Mouse (Mus musculus) forebrain, postnatal 0 days (tissue): ENCODE measurements around the gene Gpbp1. TPM values are rescaled to one million over a fixed set of nuclear protein-coding genes. Genes with fewer than 3 reads are reported as not detected.

Source experiments
- ATAC-seq: fragments of 200-750 bp; cut with Nextera tagmentation; 2 replicates; pipeline ENCODE4 v1.8.0; 2017; ENCODE audit warnings: mild to moderate bottlenecking, moderate library complexity
- DNase-seq: peaks from one replicate; pipeline ENCODE4 v3.0.0-alpha.2; 2015
- H3K27ac ChIP-seq: fragments of 300-500 bp; sonication (generic); 2 replicates; pipeline ENCODE4 v1.5.1; 2014; ENCODE audit warnings: low read depth, mild to moderate bottlenecking, antibody characterized with exemption, low read length, moderate library complexity, mixed read lengths
- H3K27me3 ChIP-seq: fragments of 300-500 bp; sonication (generic); 2 replicates; pipeline ENCODE4 v1.6.1; 2014; ENCODE audit warnings: mild to moderate bottlenecking, low read length, mixed read lengths; ENCODE audit not compliant: insufficient read depth
- H3K36me3 ChIP-seq: fragments of 300-500 bp; sonication (generic); 2 replicates; pipeline ENCODE4 v1.6.1; 2014; ENCODE audit warnings: mild to moderate bottlenecking, moderate library complexity; ENCODE audit not compliant: insufficient read depth
- H3K4me1 ChIP-seq: fragments of 300-500 bp; sonication (generic); 2 replicates; pipeline ENCODE4 v1.6.1; 2014; ENCODE audit warnings: antibody characterized with exemption; ENCODE audit not compliant: insufficient read depth
- H3K4me2 ChIP-seq: fragments of 300-500 bp; sonication (generic); 2 replicates; pipeline ENCODE4 v1.6.1; 2014; ENCODE audit warnings: low read depth, mild to moderate bottlenecking, moderate library complexity
- H3K4me3 ChIP-seq: fragments of 300-500 bp; sonication (generic); 2 replicates; pipeline ENCODE4 v1.5.1; 2014; ENCODE audit warnings: low read depth, low read length, mixed read lengths
- H3K9ac ChIP-seq: fragments of 300-500 bp; sonication (generic); 2 replicates; pipeline ENCODE4 v1.6.1; 2014; ENCODE audit warnings: mild to moderate bottlenecking
- H3K9me3 ChIP-seq: fragments of 300-500 bp; sonication (generic); 2 replicates; pipeline ENCODE4 v1.6.1; 2016; ENCODE audit warnings: low read length
- CTCF ChIP-seq: sonication (generic); IDR thresholded peaks from 2 replicates; pipeline ENCODE4 v1.5.1; 2016; ENCODE audit warnings: antibody characterized with exemption, control low read depth, low read depth
- WGBS: fragments of 180-500 bp; shearing (Covaris S2); extraction: QIAGEN DNeasy Blood & Tissue Kit; methylation state at CpG from one replicate; pipeline ENCODE4 v1.1.7; 2014; 5-methylcytosine and 5-hydroxymethylcytosine counted together
- polyA plus RNA-seq: library from polyadenylated mRNA; unstranded; fragments of >200 nt; fragmentation: Nextera tagmentation; extraction: Ambion mirVana; gene quantifications from 2 replicates; pipeline ENCODE4 v1.2.1, GENCODE M21; 2015
- total RNA-seq: library from RNA; depleted of rRNA; stranded (reverse); fragments of >200 nt; gene quantifications from 2 replicates; pipeline ENCODE4 v1.2.3, GENCODE M21; 2014

The Gpbp1 gene
- total and polyA plus RNA-seq, 2 experiments from 2014 or later = 85.6 to 94.8 TPM

DNA sequence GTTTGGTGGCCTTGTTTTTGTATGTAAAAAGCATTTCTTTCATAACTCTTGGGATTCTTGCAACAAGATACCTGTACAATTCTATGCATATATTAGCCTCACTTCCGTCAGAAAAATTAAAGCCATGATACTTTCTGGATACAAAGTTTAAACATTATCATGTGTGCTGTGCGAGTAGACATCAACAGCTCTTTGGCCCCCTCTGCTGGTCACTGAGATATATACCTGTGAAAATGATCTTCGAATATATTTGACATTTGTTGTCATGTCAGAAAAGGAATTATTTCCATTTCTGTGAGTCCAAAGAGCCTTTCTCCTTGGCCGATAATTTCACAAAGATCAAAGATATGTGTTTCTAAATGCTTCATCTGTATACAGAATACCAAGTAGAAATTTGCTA, 76.8 kb downstream of the Gpbp1 start:
- peak; percentile 78 for TF ChIP-seq CTCF
- H3K27ac ChIP-seq = no peak overlapping the region
- WGBS = 39% methylated on average over 4 of the region's 4 CpGs
- H3K9ac ChIP-seq = no peak overlapping the region
- 0 out of 2 replicates have a peak, but pooled peaks cover 2% of the 10 kb centered on the region for H3K4me1 ChIP-seq
- H3K9me3 ChIP-seq = no peaks in the 10 kb centered on the region
- no peaks in the 10 kb centered on the region for H3K36me3 ChIP-seq
- no peak for ATAC-seq
- H3K4me3 ChIP-seq = no peak overlapping the region
- H3K27me3 ChIP-seq = no peaks in the 10 kb centered on the region
- DNase-seq = peak; percentile 80
- no peak overlapping the region for H3K4me2 ChIP-seq

DNA sequence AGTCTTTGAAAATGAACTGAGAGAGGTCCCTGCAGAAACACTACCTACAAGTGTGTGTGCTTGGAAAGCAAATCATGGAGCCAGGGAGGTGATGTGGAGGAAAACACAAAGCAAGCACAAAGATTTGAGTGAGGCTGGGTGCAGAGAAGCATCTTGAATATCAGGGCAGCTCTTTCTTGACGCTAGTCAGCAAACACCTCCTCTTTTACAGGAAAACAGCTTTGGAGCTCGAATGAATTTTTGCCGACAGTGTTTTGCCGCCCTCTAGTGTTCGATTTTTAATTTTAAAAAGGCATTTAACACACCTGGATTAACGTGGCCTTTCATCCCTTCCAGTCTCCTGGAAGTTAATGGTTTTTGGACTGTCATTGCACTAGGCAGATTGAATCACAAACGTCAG, 79.1 kb downstream of the Gpbp1 start:
- Histone ChIP-seq H3K4me1 (0 out of 2 replicates have a peak, but pooled peaks cover 2% of the 10 kb centered on the region), H3K27ac (no peak overlapping the region), H3K9ac (no peak overlapping the region), H3K4me3 (no peak overlapping the region), H3K9me3 (no peaks in the 10 kb centered on the region), H3K27me3 (no peaks in the 10 kb centered on the region), H3K4me2 (no peak overlapping the region), H3K36me3 (no peaks in the 10 kb centered on the region)
- peak; percentile 82 for TF ChIP-seq CTCF
- ATAC-seq (peak; percentile 44; the same call in 1 of the 2 replicates), DNase-seq (peak; percentile 84)
- WGBS = 2% methylated on average over 7 of the region's 7 CpGs

DNA sequence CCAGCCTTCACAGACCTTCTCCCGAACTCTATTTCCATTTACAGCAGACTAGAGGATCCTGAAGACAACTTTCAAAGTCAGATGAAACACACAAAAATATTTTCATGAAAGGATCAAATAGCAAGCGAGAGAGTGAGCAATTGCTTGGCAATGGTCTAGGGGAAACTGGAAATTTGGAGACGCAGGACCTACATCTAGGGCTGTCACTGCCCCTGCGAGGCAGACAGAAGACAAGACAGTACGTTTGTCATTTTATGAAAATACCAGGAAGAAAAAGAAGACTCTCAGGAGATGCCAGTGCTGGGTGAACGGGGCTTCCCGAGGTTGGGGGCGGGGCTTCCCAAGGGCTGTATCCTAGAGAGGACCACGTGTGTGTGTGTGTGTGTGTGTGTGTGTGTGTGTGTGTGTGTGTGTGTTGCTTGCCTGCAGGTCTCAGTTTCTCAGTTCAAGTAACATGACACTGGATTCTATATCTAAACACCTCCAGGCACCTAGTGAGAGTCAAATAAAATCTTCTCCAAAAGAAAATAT, 83.0 kb downstream of the Gpbp1 start:
- no peak for TF ChIP-seq CTCF
- DNase-seq (no peak), ATAC-seq (no peak)
- H3K9me3 ChIP-seq = no peaks in the 10 kb centered on the region
- 67% methylated on average over 9 of the region's 9 CpGs for WGBS
- H3K9ac ChIP-seq = no peak overlapping the region
- no peak overlapping the region for H3K4me2 ChIP-seq
- no peak overlapping the region for H3K27ac ChIP-seq
- 0 out of 2 replicates have a peak, but pooled peaks cover 2% of the 10 kb centered on the region for H3K4me1 ChIP-seq
- no peaks in the 10 kb centered on the region for H3K36me3 ChIP-seq
- H3K4me3 ChIP-seq = no peak overlapping the region
- no peaks in the 10 kb centered on the region for H3K27me3 ChIP-seq

DNA sequence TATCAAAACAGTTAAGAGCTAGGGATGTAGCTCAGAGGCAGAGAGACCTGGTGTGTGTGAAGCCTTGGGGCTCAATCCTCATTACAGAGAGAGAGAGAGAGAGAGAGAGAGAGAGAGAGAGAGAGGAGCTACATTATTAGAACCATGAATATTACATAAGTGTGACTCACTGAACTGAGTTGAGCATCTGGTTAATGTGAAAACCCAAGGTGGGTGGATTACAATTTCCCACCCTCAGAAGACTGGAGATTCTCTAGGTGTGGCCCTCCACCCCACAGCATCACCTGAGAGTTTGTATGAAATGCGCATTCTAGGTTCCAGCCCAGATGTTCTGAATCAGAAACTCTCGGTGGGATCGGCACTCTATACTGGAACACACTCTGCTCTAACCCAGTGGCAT, 84.0 kb downstream of the Gpbp1 start:
- DNase-seq = no peak
- H3K4me1 ChIP-seq = 0 out of 2 replicates have a peak, but pooled peaks cover 2% of the 10 kb centered on the region
- H3K27ac ChIP-seq = no peak overlapping the region
- ATAC-seq = peak; percentile 42; the same call in 1 of the 2 replicates
- 83% methylated on average over 3 of the region's 3 CpGs for WGBS
- no peak for TF ChIP-seq CTCF
- H3K9ac ChIP-seq = no peak overlapping the region
- no peaks in the 10 kb centered on the region for H3K36me3 ChIP-seq
- H3K27me3 ChIP-seq = no peaks in the 10 kb centered on the region
- no peak overlapping the region for H3K4me3 ChIP-seq
- no peaks in the 10 kb centered on the region for H3K9me3 ChIP-seq
- H3K4me2 ChIP-seq = no peak overlapping the region

DNA sequence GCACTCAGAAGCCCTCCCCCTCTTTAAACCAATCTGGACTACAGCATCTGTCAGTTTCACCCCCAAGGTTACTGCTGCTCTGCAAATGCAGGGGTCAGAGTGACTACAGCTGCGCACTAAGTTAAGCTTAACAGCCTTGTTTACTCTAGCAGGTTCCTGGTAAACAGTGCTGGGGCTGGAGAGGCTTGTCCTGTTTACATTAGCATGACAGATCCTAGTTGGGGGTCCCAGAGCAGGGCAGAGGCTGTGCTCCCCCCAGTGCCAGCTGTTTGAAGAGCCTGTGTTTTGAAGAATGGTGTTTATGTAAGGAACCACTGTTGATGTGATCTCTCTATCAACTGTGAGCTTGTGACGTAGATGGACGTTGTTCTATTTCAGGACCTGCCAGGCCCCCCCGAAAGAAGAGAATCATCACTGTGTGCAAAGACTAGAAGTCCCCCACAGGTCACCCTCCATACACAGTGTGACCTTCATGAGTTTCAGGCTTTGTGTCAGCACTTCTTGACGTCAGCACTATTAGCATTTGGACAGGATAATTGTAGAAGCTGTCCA, 92.2 kb downstream of the Gpbp1 start:
- no peak overlapping the region for H3K4me2 ChIP-seq
- WGBS = 43% methylated on average over 5 of the region's 5 CpGs
- no peak; the same call in 1 of the 2 replicates for ATAC-seq

DNA sequence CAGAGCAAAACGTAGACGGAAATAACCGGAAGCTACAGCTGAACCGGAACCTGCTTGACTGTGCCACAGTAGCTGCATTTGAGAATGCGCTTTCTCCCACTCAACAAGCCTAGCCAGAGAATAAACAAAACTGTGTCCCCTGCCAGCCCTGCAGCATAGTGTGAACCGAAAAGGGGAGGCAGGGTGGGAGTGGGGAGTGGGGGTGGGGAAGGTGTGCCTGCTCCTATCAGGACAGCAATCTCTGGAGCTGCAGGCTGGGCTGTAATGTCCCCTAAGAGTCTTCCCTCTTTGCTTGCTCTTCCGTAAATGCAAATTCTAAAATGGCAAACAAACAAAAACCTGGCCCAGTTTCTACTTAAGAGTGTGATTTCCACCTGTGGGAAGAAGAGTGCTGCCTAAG, 92.8 kb downstream of the Gpbp1 start:
- H3K4me3 ChIP-seq = no peak overlapping the region
- ATAC-seq = no peak; the same call in 1 of the 2 replicates
- no peak for TF ChIP-seq CTCF
- 53% methylated on average over 7 of the region's 7 CpGs for WGBS
- no peaks in the 10 kb centered on the region for H3K36me3 ChIP-seq
- H3K4me2 ChIP-seq = no peak overlapping the region
- DNase-seq = no peak
- no peaks in the 10 kb centered on the region for H3K9me3 ChIP-seq
- H3K27ac ChIP-seq = no peak overlapping the region
- H3K27me3 ChIP-seq = no peaks in the 10 kb centered on the region
- no peaks in the 10 kb centered on the region for H3K4me1 ChIP-seq
- no peak overlapping the region for H3K9ac ChIP-seq

More for the DNA sequence above, 92.2 kb downstream of the Gpbp1 start:
- TF ChIP-seq CTCF = no peak
- H3K27me3 ChIP-seq = no peaks in the 10 kb centered on the region
- H3K9ac ChIP-seq = no peak overlapping the region
- H3K9me3 ChIP-seq = no peaks in the 10 kb centered on the region
- no peak for DNase-seq
- no peak overlapping the region for H3K27ac ChIP-seq
- H3K4me3 ChIP-seq = no peak overlapping the region
- no peaks in the 10 kb centered on the region for H3K4me1 ChIP-seq
- no peaks in the 10 kb centered on the region for H3K36me3 ChIP-seq

DNA sequence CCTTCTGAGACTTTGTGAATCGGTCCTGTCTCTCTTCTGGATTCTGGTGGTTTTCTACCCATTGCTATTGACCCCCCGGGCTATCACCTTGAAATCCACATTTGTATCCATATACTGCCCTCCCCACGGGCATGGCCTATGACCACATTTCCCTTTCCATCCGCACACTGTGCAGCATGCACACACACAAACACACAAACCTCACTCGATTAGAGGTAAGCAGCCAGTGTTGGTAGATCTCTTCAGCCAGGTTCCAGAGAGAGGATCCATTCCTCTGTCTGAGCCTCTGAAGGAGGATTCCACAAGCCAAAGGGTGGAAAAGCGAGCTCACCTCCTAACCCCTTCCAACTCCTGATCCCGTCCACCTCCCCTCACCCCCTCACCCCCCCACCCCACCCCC, 94.4 kb downstream of the Gpbp1 start:
- no peak overlapping the region for H3K9ac ChIP-seq
- H3K4me1 ChIP-seq = no peaks in the 10 kb centered on the region
- no peak for TF ChIP-seq CTCF

More for the DNA sequence above, 94.4 kb downstream of the Gpbp1 start:
- Histone ChIP-seq H3K4me3 (no peak overlapping the region), H3K4me2 (no peak overlapping the region), H3K27me3 (no peaks in the 10 kb centered on the region), H3K36me3 (no peaks in the 10 kb centered on the region), H3K27ac (no peak overlapping the region), H3K9me3 (no peaks in the 10 kb centered on the region)
- 92% methylated on average over 7 of the region's 7 CpGs for WGBS
- ATAC-seq (no peak), DNase-seq (no peak)
